Mouse (Mus musculus) heart, postnatal 0 days (tissue): Measurements from ENCODE around the gene Birc6.

Experiments
- CTCF ChIP-seq: IDR thresholded peaks from 2 replicates; pipeline ENCODE4 v1.5.1; 2016; ENCODE audit warnings: antibody characterized with exemption, control low read depth, low read depth
- EP300 ChIP-seq: IDR thresholded peaks from 2 replicates; pipeline ENCODE4 v1.6.1; 2016; ENCODE audit warnings: antibody characterized with exemption, low read depth

DNA sequence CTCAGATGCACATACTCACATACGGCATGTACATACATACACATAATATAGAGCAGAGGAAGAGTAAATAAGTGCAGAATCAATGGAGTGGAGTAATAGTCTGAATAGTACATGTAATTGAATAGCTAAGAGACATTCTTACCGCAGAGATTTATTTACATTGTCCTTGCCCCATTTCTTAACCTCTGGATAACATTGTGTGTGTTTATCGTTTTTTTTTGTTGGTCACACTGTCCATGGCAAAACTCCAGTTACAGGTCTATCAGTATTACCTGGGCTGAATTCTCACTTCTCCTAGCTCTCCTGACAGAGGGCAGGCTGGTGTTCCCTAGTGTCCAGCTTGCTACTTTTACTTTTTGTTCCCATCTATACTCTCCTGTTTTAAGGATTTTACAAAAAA, 58.7 kb downstream of the Birc6 start:
- TF ChIP-seq CTCF, result no peak
- TF ChIP-seq EP300, result no peak
